ENCODE assay signal across 20 mouse cellular contexts in genomic region chr8:77507510-77508035, GRCm38 (mm10).
"Had no signal": no experiment of that assay in that cellular context is flagged by ENCODE, and none has a peak within 500 bp of the region (broad histone marks: within the 10 kb centered on the region; RNA-seq: fewer than 3 reads in every experiment).

No protein-coding gene starts in this region.

- H3K27me3 ChIP-seq: limb, embryonic 13.5 days; liver, embryonic 13.5 days; midbrain, embryonic 15.5 days; neural tube, embryonic 12.5 days; neural tube, embryonic 15.5 days; stomach, embryonic 15.5 days had no signal

- ATAC-seq: lung, postnatal 0 days; midbrain, embryonic 15.5 days had no signal

- H3K4me2 ChIP-seq: liver, embryonic 13.5 days; lung, embryonic 14.5 days; midbrain, embryonic 12.5 days; midbrain, embryonic 15.5 days; neural tube, embryonic 12.5 days; neural tube, embryonic 15.5 days; stomach, embryonic 15.5 days had no signal

- H3K36me3 ChIP-seq: limb, embryonic 13.5 days; liver, embryonic 13.5 days; midbrain, embryonic 12.5 days; midbrain, embryonic 15.5 days; neural tube, embryonic 12.5 days; neural tube, embryonic 15.5 days; stomach, embryonic 15.5 days had no signal

- H3K27ac ChIP-seq: layer of hippocampus, adult 2 months; limb, embryonic 10.5 days; limb, embryonic 13.5 days; liver, embryonic 13.5 days; macrophage; midbrain, embryonic 12.5 days; midbrain, embryonic 15.5 days; neural tube, embryonic 12.5 days; neural tube, embryonic 15.5 days; stomach, embryonic 15.5 days had no signal

- H3K4me1 ChIP-seq: midbrain, embryonic 15.5 days had no signal

- H3K9me3 ChIP-seq: limb, embryonic 10.5 days; limb, embryonic 13.5 days; liver, embryonic 13.5 days; midbrain, embryonic 12.5 days; midbrain, embryonic 15.5 days; neural tube, embryonic 12.5 days; neural tube, embryonic 15.5 days; stomach, embryonic 15.5 days had no signal

- H3K9ac ChIP-seq: limb, embryonic 13.5 days; liver, embryonic 13.5 days; lung, embryonic 14.5 days; midbrain, embryonic 12.5 days; midbrain, embryonic 15.5 days; neural tube, embryonic 12.5 days; neural tube, embryonic 15.5 days; stomach, embryonic 15.5 days had no signal

- DNase-seq: kidney, adult 18-20 months; kidney, postnatal 25 days; layer of hippocampus, adult 9-11 months; liver; liver, embryonic 13.5 days; lung, embryonic 14.5 days; retina, postnatal 1 day; right cerebral cortex, postnatal 25 days; spleen, adult 18-20 months; thymus, postnatal 25 days had no signal

- H3K4me3 ChIP-seq: layer of hippocampus, adult 2 months; limb, embryonic 10.5 days; limb, embryonic 13.5 days; liver, embryonic 13.5 days; midbrain, embryonic 12.5 days; midbrain, embryonic 15.5 days; neural tube, embryonic 12.5 days; neural tube, embryonic 15.5 days; stomach, embryonic 15.5 days had no signal
